Mouse (Mus musculus): ENCODE measurements at regions not wholly inside any gene's neighbourhood (a gene's known extent, or its start where the extent isn't known, plus 50 kb on each side); places are given as distances from the start of the nearest gene placed in this dataset.

DNA sequence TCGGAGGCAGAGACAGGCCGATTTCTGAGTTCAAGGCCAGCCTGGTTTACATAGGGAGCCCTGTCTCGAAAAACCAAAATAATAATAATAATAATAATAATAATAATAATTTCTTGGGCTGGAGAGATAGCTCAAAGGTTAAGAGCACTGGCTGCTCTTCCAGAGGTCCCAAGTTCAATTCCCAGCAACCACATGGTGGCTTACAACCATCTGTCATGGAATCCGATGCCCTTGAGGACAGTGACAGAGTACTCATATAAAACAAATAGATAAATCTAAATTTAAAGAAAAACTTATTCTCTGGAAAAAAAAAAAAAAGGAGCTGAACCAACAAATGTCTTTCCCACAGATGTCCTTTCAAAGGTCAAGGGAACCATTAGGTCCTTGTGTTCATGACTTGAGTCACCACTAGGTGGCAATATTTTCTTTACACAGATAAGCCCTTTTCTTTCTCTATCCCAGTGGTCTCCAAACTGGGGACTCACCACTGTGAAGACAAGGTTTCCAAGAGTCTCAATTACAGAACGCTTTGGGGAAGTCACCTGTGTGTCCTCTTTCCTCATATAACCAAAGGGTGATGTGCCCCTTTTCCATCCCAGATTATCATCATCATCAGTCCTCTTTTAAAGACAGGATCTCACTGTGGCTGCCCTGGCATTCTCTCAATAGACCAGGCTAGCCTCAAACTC lies 106.1 kb upstream of the Xpo1 start:
- H3K27ac ChIP-seq (replicated peaks; ENCODE audit: low read depth, low read length), result no peak overlapping the region
- H3K27me3 ChIP-seq (ENCODE audit: control insufficient read depth, insufficient read depth, low read length), result no peaks in the 10 kb centered on the region
- H3K4me1 ChIP-seq (ENCODE audit: control insufficient read depth, insufficient read depth, low read length), result no peaks in the 10 kb centered on the region
- H3K4me3 ChIP-seq (ENCODE audit: low read depth, low read length), result no peak overlapping the region
- ATAC-seq (replicated peaks; ENCODE audit: insufficient number of reproducible peaks, low FRiP score, low TSS enrichment, low read depth) (peak; percentile 73; the same call in 1 of the 2 replicates), DNase-seq (ENCODE audit: low spot score) (peak; percentile 84)
- H3K4me2 ChIP-seq (ENCODE audit: low read depth, low read length), result no peak overlapping the region
- 66% methylated on average over 5 of the region's 5 CpGs for WGBS
- H3K9ac ChIP-seq (replicated peaks; ENCODE audit: low read length), result no peak overlapping the region
- H3K9me3 ChIP-seq (replicated peaks; ENCODE audit: control insufficient read depth, low read length), result no peaks in the 10 kb centered on the region
- no peaks in the 10 kb centered on the region for H3K36me3 ChIP-seq (replicated peaks; ENCODE audit: control insufficient read depth, insufficient read depth, low read depth, low read length)

GRCm38 (mm10) chr11:23154851-23155250 lies 101.0 kb upstream of the Xpo1 start:
- no peak overlapping the region for H3K4me3 ChIP-seq (ENCODE audit: low read depth, low read length)
- no peaks in the 10 kb centered on the region for H3K9me3 ChIP-seq (replicated peaks; ENCODE audit: control insufficient read depth, low read length)
- no peaks in the 10 kb centered on the region for H3K36me3 ChIP-seq (replicated peaks; ENCODE audit: control insufficient read depth, insufficient read depth, low read depth, low read length)
- H3K27me3 ChIP-seq (ENCODE audit: control insufficient read depth, insufficient read depth, low read length), result no peaks in the 10 kb centered on the region
- DNase-seq (ENCODE audit: low spot score), result no peak
- no peak overlapping the region for H3K4me2 ChIP-seq (ENCODE audit: low read depth, low read length)
- WGBS, result 60% methylated on average over 1 of the region's 1 CpGs
- no peak overlapping the region for H3K9ac ChIP-seq (replicated peaks; ENCODE audit: low read length)
- ATAC-seq (replicated peaks; ENCODE audit: insufficient number of reproducible peaks, low FRiP score, low TSS enrichment, low read depth), result no peak
- no peaks in the 10 kb centered on the region for H3K4me1 ChIP-seq (ENCODE audit: control insufficient read depth, insufficient read depth, low read length)
- no peak overlapping the region for H3K27ac ChIP-seq (replicated peaks; ENCODE audit: low read depth, low read length)

DNA sequence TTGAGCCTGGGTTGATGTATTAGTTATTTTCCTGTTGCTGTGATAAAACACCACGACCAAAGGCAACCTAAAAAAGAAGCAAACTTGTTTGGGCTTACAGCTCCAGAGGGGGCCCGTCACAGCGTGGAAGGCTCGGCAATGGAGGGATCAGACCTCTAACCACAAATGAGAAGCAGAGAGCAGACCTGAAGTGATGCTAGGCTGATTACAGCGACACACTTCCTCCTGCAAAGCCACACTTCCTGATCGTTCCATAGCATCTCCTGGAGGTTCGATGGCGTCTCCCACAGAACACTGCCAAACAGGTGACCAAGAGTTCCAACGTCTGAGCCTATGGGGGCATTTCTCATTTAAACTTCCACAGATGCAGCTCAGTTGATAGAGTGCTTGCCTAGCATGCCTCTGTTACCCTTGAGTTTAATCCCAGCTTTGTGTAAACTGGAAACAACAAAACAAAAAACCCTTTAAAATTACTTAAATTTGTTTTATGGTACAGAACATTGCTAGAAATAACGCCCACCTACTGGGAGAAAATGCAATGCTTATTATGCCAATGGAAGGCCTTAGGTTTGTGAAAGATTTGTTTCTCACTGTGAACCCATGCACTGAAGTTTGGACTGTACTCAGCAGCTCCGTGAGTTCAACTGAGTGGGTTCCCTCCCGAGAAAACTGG lies 87.2 kb upstream of the Xpo1 start:
- ATAC-seq (replicated peaks; ENCODE audit: insufficient number of reproducible peaks, low FRiP score, low TSS enrichment, low read depth) (no peak), DNase-seq (ENCODE audit: low spot score) (no peak)
- Histone ChIP-seq H3K27ac (replicated peaks; ENCODE audit: low read depth, low read length) (no peak overlapping the region), H3K9me3 (replicated peaks; ENCODE audit: control insufficient read depth, low read length) (no peaks in the 10 kb centered on the region), H3K36me3 (replicated peaks; ENCODE audit: control insufficient read depth, insufficient read depth, low read depth, low read length) (no peaks in the 10 kb centered on the region), H3K9ac (replicated peaks; ENCODE audit: low read length) (no peak overlapping the region), H3K4me2 (ENCODE audit: low read depth, low read length) (no peak overlapping the region), H3K27me3 (ENCODE audit: control insufficient read depth, insufficient read depth, low read length) (no peaks in the 10 kb centered on the region), H3K4me1 (ENCODE audit: control insufficient read depth, insufficient read depth, low read length) (no peaks in the 10 kb centered on the region), H3K4me3 (ENCODE audit: low read depth, low read length) (no peak overlapping the region)
- 87% methylated on average over 12 of the region's 12 CpGs for WGBS

GRCm38 (mm10) chr11:23169742-23170428 lies 86.0 kb upstream of the Xpo1 start:
- ATAC-seq (replicated peaks; ENCODE audit: insufficient number of reproducible peaks, low FRiP score, low TSS enrichment, low read depth), result no peak
- Histone ChIP-seq H3K36me3 (replicated peaks; ENCODE audit: control insufficient read depth, insufficient read depth, low read depth, low read length) (no peaks in the 10 kb centered on the region), H3K9ac (replicated peaks; ENCODE audit: low read length) (no peak overlapping the region), H3K9me3 (replicated peaks; ENCODE audit: control insufficient read depth, low read length) (no peaks in the 10 kb centered on the region), H3K4me3 (ENCODE audit: low read depth, low read length) (no peak overlapping the region), H3K27me3 (ENCODE audit: control insufficient read depth, insufficient read depth, low read length) (no peaks in the 10 kb centered on the region), H3K27ac (replicated peaks; ENCODE audit: low read depth, low read length) (no peak overlapping the region), H3K4me2 (ENCODE audit: low read depth, low read length) (no peak overlapping the region), H3K4me1 (ENCODE audit: control insufficient read depth, insufficient read depth, low read length) (no peaks in the 10 kb centered on the region)
- DNase-seq (ENCODE audit: low spot score), result no peak
- 76% methylated on average over 3 of the region's 3 CpGs for WGBS

- Histone ChIP-seq H3K9ac (replicated peaks; ENCODE audit: low read length) (no peak overlapping the region), H3K4me3 (ENCODE audit: low read depth, low read length) (no peak overlapping the region), H3K4me2 (ENCODE audit: low read depth, low read length) (no peak overlapping the region), H3K36me3 (replicated peaks; ENCODE audit: control insufficient read depth, insufficient read depth, low read depth, low read length) (no peaks in the 10 kb centered on the region), H3K9me3 (replicated peaks; ENCODE audit: control insufficient read depth, low read length) (no peaks in the 10 kb centered on the region), H3K27me3 (ENCODE audit: control insufficient read depth, insufficient read depth, low read length) (no peaks in the 10 kb centered on the region), H3K27ac (replicated peaks; ENCODE audit: low read depth, low read length) (no peak overlapping the region), H3K4me1 (ENCODE audit: control insufficient read depth, insufficient read depth, low read length) (no peaks in the 10 kb centered on the region)
- 68% methylated on average over 2 of the region's 2 CpGs for WGBS
- no peak for ATAC-seq (replicated peaks; ENCODE audit: insufficient number of reproducible peaks, low FRiP score, low TSS enrichment, low read depth)
- no peak for DNase-seq (ENCODE audit: low spot score)
These were observed 85.0 kb upstream of the Xpo1 start for GRCm38 (mm10) chr11:23170813-23171212.

DNA sequence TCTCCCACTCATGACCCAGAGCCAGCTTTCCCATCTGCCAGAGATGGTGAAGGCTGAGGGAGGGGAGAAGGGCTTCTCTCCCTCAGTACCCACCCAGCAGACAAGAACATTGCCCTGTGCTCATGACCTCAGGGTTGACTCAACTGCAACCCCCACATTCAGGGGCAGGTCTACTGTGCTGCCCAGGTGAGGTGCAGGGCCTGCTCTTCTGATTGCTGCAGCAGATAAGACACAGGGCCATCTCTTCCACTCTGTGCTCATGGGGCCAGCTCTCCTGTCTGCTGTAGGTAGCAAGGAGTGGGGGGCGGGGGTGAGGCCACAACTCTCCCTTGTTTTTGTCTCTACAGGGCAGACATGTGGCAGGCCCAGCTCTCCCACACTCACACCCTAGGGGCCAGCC lies 84.1 kb upstream of the Xpo1 start:
- WGBS, result 71% methylated on average over 1 of the region's 1 CpGs
- DNase-seq (ENCODE audit: low spot score) (no peak), ATAC-seq (replicated peaks; ENCODE audit: insufficient number of reproducible peaks, low FRiP score, low TSS enrichment, low read depth) (peak; percentile 9; the same call in 1 of the 2 replicates)
- Histone ChIP-seq H3K4me2 (ENCODE audit: low read depth, low read length) (no peak overlapping the region), H3K27me3 (ENCODE audit: control insufficient read depth, insufficient read depth, low read length) (no peaks in the 10 kb centered on the region), H3K36me3 (replicated peaks; ENCODE audit: control insufficient read depth, insufficient read depth, low read depth, low read length) (no peaks in the 10 kb centered on the region), H3K9me3 (replicated peaks; ENCODE audit: control insufficient read depth, low read length) (no peaks in the 10 kb centered on the region), H3K27ac (replicated peaks; ENCODE audit: low read depth, low read length) (no peak overlapping the region), H3K4me1 (ENCODE audit: control insufficient read depth, insufficient read depth, low read length) (no peaks in the 10 kb centered on the region), H3K9ac (replicated peaks; ENCODE audit: low read length) (no peak overlapping the region), H3K4me3 (ENCODE audit: low read depth, low read length) (no peak overlapping the region)

DNA sequence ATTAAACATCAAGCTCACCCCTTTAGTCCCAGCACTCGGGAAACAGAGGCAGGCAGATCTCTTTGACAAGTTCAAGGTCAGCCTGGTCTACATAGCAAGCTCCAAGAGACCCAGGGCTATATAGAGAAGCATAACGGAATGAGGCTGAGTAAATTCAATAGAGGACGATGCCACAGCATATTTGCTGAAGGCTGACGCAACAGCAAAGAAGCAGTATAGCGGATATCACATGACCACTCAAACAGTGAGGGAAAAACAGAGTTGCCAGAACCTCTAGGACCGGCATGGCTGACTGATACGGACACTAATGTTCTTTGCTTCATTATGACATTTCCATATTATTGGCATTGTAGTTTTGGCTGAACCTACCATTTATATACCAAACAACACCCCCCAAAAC lies 74.2 kb upstream of the Xpo1 start:
- no peaks in the 10 kb centered on the region for H3K9me3 ChIP-seq (replicated peaks; ENCODE audit: control insufficient read depth, low read length)
- 88% methylated on average over 7 of the region's 7 CpGs for WGBS
- no peak overlapping the region for H3K27ac ChIP-seq (replicated peaks; ENCODE audit: low read depth, low read length)
- H3K36me3 ChIP-seq (replicated peaks; ENCODE audit: control insufficient read depth, insufficient read depth, low read depth, low read length), result no peaks in the 10 kb centered on the region
- no peak for DNase-seq (ENCODE audit: low spot score)
- no peaks in the 10 kb centered on the region for H3K27me3 ChIP-seq (ENCODE audit: control insufficient read depth, insufficient read depth, low read length)
- no peak for ATAC-seq (replicated peaks; ENCODE audit: insufficient number of reproducible peaks, low FRiP score, low TSS enrichment, low read depth)
- H3K4me3 ChIP-seq (ENCODE audit: low read depth, low read length), result no peak overlapping the region
- H3K4me2 ChIP-seq (ENCODE audit: low read depth, low read length), result no peak overlapping the region
- no peak overlapping the region for H3K9ac ChIP-seq (replicated peaks; ENCODE audit: low read length)
- H3K4me1 ChIP-seq (ENCODE audit: control insufficient read depth, insufficient read depth, low read length), result no peaks in the 10 kb centered on the region

- H3K27ac ChIP-seq (replicated peaks; ENCODE audit: low read depth, low read length), result no peak overlapping the region
- H3K36me3 ChIP-seq (replicated peaks; ENCODE audit: control insufficient read depth, insufficient read depth, low read depth, low read length), result no peaks in the 10 kb centered on the region
- no peak for ATAC-seq (replicated peaks; ENCODE audit: insufficient number of reproducible peaks, low FRiP score, low TSS enrichment, low read depth)
- DNase-seq (ENCODE audit: low spot score), result no peak
- no peaks in the 10 kb centered on the region for H3K4me1 ChIP-seq (ENCODE audit: control insufficient read depth, insufficient read depth, low read length)
- H3K4me2 ChIP-seq (ENCODE audit: low read depth, low read length), result no peak overlapping the region
- H3K9me3 ChIP-seq (replicated peaks; ENCODE audit: control insufficient read depth, low read length), result no peaks in the 10 kb centered on the region
- H3K27me3 ChIP-seq (ENCODE audit: control insufficient read depth, insufficient read depth, low read length), result no peaks in the 10 kb centered on the region
- WGBS, result 90% methylated on average over 2 of the region's 2 CpGs
- H3K9ac ChIP-seq (replicated peaks; ENCODE audit: low read length), result no peak overlapping the region
- no peak overlapping the region for H3K4me3 ChIP-seq (ENCODE audit: low read depth, low read length)
These were observed 70.6 kb upstream of the Xpo1 start for GRCm38 (mm10) chr11:23185211-23185610.
